Mouse (Mus musculus): Measurements from ENCODE around the gene Gabarapl2.
A peak's percentile ranks its signal among the peaks of the same experiment; 100 is the strongest.

The Gabarapl2 gene

DNA sequence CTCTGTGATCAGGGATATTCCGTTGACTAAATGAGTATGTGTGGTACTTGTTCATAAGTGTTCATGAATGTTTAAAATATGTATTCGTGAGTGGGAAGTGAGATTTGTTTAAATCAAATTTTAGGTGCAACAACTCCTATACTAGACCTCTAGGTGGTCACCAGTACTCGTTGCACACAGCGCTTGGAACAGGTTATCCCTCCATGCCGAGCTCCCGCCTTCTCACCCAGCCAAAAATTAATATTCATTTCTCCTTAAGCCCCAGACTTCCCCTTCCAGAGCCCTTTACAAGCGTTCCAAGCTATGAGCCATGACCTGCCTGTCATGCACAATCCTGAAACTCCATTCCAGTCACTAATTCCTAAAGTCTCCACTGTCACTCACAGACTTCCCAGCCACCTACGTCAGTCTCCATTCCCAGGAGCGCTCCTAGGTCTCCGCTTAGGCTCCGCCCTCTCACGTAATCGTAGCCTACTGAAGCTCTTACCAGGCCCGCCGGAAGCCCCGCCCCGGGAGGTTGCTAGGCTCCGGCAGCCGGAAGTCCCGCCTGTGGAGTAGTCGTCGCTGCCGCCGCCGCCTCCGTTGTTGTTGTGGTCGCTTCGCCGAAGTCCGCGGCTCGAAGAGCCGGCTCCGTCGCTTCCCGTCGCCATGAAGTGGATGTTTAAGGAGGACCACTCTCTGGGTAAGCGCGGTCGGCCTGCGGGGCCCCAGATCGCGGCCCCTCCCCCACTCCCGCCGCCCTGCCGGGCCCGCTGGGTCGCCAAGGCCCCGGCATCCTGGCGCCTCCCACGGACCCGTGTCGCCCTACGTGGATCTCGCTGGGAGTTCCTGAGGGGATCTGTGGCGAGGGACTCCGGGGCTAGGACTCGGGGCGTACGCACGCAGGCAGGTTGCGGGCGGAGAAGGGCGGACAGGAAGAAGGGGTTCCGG, at the start of gene Gabarapl2:
Gabarapl2 (plus strand) TSS at position 533 of the 930 bp plus-strand sequence.
- DNase-seq, result peak; percentile 98

DNA sequence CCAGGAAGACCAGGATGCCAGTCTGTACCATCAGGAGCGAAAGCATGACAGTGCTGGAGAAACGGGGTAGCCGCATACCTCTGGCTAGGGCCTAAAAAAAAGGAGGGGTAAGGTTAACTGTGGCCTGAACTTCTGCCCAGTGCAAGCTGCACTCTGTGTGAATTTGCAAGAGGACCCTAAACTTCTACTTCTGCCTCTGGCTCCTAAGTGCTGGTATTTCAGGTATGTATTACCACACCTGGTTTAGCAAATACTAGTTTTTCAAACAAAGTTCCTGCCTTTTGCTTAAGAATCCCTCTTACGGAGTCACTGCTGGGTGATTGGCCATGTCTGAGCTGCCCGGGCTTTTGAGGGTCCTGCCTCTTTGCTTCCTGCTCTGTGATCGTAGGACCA, 49.6 kb upstream of the Gabarapl2 start:
- DNase-seq, result no peak

DNA sequence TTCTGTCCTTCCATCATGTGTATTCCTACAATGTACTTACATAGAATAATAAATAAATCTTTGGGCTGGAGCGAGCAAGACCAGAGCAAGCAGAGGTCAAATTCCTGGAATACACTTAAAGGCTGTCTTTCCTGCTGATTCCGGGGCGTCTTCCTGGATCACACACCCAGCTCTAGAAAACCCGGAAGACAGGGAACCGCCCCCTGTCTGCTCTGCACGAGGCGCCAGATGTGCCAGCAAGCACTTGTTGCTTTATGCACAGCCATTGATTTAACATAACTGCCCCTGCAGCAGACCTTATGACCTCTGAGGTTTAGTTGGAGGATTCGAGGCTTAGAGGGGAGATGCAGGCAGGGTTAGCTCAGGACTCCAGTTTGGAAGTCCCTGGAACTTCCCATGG, 48.5 kb upstream of the Gabarapl2 start:
- DNase-seq, result no peak

DNA sequence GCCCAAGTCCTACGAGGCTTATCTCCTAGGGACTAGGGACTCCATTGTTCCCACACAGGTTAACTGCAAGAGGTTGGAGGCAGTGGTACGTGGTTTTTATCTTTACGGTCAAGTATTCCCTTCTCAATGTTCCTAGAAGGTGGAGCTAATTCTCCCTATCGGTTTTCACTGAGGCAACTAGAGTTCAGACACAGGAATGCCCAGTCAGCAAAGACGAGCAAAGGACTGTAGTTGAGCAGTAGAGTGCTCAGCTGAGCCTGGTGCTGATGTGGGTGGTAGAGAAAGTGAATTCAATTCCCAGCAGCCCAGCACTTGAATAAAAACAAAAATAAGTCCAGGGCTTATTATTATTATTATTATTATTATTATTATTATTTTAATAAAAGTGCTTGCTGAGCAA, 47.9 kb upstream of the Gabarapl2 start:
- DNase-seq, result no peak

DNA sequence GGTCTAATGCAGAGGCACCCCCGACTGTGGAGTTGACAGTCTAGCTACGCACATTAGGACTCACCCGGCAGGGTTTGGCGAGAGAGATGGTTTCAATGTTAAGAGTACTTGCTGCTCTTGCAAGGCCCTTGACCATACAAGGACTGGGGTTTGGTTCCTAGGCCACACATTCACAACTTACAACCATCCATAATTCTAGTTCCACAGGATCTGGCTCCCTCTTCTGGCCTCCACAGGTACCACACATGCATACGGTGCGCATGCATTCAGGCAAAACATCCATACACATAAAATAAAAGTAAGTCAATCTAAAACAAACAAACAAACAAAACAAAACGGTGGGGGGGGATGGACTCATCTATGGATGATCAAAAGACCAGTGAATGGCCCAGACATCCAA, 45.5 kb upstream of the Gabarapl2 start:
- DNase-seq, result no peak

DNA sequence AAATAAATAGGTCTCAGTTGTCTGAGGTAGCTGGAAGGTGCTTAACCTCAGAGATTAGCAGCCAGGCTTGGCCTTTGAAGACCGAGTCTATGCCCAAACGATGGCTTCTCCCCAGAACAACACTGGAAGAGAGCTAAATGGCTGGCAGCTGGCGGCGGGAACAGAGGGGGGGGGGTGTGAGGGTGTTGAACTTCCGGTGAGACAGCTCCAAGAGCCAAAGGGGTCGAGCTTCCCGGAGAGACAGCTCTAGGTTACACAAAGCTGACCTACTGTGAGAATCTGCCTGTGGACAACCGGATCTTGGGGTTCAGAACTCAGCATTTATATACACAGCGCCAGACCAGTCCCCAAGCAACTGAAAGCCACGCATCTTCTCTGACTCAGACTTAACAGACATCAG, 41.9 kb upstream of the Gabarapl2 start:
- no peak for DNase-seq

DNA sequence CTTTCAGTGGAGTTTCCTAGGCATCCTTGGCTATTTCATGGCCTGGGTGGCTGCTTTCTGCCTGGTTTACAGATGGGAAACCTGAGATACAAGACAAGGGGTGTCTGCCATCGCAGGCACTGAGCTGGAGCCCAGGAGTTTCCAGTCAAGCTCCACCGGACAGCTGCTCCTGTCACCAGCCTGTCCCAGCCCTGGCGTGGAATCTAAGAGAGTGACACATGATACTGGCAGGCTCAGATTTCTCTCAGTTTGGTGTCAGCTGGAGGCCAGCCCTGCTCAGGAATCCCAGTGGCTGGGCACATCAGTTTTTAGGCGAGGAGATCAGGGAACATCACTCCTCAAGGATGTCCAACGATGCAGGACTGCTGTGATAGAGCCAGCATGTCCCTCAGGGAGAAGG, 38.4 kb upstream of the Gabarapl2 start:
- no peak for DNase-seq

DNA sequence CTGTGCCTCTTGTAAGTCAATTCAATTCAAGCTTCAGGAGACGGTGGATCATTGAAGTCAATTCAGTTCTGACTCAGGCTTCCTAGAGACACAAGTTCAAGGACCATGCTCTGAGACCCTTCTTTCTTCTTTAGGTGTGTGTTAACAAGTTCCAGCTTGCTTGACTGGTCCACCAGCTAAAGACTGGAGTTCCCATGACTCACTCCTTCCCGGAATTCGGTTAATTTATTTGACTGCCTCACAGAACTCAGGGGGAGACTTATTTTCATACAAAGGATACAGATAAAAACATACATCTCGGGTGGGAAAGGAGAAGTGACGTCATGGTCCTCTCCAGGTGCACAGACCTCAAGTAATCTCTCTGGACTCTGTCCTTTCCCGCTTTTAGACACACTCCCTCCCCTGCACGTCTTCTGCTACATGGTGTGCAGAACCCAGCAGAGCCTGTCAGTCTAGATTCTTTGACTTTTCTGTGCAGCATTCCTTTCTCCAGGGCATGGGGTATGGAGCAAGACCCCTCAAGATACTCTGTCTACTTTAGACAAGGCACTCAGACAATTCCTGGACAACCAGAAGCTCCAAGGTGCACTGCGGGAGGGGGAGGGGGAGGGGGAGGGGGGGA, 34.9 kb upstream of the Gabarapl2 start:
- DNase-seq, result no peak

DNA sequence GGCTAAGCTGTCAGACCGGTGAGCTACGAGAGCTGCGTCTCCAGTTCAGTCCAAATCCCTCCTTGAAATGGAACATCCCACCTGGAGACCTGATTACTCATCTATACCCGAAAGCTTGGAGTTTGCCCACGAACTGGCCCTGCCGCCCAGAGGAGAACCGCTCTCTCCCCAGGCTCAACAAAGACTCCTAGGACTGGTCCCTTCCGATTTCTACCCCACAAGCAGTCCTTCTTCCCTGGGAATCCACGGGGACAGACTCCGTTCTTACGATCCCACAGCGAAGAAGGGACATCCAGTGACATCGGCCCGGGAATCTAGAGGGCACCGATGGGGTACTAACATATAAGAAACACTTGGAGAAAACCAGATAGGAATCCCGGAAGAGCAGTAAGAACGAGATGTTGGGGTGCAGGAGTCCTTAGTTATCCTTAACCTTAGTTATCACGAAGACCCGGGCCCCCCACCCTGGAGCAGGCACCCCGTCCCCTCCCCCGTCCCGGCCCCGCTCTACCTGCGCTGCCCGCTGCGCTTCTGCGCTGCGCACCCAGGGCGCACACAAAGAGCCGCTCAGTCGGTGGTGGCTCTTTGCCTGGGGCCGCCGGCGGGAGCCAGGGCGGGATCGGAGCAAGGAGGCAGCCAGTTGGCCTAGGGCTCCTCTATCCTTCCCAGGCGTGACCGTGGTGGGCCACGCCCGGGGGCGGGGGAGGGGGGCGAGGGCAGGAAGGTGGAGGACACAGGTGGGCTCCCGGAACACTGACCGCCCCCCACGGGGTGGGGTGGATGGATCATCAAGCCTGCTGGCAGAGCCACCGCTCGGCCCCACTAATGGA, 30.7 kb upstream of the Gabarapl2 start, which contains the start of gene Chst5:
Chst5 (minus strand) TSS at position 827 of the 830 bp plus-strand sequence.
- no peak for DNase-seq

DNA sequence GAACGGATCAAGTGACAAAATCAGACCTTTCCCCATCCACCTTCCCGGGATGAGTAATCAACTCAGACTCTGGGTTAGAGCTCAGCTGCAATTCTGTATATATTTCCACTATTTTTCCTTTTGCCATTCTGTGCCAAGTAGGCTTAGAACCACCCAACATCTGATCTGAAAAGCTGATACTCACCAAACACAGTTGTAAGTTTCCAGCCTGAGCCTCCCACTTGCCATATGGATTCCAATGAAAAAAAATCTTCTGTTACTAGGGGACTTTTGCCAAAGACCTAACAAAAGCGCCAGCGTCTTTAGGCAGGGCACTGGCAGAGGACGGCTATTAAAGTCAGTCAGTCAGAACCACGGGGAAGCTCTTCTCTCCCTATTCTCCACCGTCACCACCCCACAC, 28.9 kb upstream of the Gabarapl2 start:
- DNase-seq, result no peak

DNA sequence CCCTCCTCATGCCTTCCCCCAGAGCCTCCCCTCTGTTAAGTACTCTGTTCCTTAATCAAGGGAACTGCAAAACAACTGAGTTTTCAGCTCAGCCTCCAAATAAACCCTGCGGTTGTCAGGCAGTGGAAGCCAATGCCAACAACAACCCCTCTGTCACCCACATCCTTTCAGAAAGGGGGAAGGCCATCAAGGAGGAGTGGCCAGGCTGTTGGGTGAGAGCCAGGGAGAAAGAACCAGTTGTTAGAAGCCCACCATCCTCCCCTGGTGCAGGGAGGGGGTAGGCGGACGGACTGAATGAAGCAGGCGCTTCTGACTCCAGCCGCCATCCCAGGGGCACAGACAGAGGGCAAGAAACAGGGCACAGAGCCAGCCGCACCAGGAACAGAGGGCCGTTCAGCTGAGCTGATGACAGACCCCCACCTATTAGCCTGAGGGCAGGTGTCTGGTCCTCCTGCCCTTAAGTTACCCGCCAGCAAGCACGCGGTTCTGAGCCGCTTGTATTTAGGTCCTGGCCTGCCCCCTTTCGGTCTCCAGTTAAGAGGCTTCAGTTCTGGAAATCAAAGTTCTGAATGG, 27.6 kb upstream of the Gabarapl2 start:
- no peak for DNase-seq

DNA sequence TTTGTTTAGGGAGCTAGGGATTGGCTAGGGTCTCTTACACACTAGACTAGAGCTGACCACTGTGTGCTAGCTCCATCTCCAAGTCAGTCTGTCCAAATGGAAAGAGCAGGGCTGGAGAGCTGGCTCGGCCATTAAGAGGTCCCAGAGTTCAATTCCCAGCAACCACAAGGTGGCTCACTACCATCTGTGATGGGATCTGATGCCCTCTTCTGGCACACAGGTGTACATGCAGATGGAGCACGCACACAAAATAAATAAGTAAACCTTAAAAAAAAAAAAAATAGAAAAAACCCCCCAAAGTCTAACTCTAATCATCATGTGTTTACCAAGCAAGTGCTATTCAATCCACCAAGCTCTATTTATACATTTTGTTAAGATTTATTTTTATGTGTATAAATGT, 20.8 kb upstream of the Gabarapl2 start:
- DNase-seq, result no peak

DNA sequence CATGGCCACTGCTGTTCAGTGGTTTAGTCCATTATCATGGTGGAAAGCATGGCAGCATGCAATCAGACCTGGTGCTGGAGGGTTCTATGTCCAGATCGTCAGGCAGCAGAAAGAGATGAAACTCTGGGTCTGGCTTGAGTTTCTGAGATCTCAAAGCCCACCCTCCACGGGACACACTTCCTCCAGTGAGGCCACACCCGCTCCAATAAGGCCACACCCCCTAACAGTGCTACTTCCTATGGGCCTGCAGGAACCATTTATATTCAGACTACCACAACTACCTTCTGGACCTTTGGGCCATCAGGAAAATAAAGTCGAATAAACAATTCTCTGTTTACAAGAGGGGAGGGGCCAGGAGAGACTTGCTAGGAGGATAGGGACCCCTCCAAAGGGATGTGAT, 19.5 kb upstream of the Gabarapl2 start:
- no peak for DNase-seq

DNA sequence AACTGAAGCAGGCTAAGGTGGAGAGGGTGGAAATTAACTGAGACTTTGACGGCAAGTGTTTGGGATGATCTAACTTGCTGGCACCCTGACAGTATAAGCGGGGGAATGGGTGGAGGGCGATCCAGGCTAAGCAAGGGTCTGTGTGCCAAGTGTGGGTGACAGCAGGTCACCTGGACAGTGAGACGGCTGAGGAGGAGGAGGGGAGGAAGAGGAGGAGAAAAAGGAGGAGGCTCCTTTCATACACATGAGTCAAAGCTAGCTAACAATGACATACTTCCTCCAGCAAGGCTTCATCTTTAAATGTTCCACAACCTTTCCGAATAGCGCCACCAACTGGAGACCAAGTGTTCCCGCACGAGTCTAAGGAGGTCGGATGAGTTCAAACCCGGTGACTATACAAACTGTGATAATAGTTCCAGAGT, 17.1 kb upstream of the Gabarapl2 start:
- peak; percentile 33 to 39 for DNase-seq

DNA sequence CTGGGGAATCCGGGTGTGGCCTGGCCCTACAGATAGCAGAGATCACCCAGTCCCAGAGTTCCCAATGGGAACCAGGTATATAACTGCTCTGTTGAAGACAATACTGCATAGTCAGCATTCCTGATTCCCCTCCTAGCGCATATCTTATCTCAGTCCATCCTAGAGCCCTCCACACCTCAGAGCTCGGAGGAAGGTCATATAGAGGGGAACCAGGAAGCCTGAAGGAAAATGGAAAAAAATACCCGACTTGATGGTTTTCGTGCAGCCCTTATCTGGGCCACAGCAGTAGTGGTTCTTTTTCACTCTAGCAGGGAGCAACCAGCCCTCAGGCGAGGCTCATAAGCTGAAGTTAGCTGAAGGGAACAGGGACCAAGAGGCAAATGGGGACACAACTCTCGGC, 15.5 kb upstream of the Gabarapl2 start:
- no peak for DNase-seq

DNA sequence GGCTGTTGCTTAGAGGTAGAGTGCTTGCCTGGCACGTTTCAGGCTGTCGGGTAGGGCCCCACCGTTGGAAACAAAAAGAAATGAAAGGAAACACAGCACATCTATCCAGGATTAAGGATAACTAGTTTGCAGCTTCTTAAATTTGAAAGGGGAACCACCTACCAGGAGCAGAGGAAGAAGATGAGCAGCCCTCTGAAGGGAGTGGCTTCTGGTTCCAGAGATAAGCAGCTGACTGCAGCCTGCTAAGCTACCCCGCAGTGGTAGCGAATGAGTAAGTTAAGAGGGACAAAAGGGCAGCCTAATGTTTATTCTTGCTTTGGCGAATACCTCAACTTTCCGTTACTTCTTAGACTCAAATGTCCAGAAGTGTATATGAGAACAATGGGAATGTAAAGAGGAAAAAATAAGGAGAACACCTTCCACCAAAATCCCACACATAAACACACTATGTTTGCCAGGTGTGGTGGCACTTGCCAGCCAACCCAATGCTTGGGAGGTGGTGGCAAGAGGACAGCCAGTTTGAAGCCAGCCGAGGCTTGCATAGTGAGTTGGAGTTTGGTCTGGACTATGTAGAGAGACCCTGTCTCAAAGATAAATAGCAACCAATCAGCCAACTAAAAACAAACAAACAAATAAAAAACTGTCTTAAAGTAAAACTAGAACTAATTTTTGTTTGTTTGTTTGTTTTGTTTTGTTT, 10.7 kb upstream of the Gabarapl2 start:
- DNase-seq, result no peak

DNA sequence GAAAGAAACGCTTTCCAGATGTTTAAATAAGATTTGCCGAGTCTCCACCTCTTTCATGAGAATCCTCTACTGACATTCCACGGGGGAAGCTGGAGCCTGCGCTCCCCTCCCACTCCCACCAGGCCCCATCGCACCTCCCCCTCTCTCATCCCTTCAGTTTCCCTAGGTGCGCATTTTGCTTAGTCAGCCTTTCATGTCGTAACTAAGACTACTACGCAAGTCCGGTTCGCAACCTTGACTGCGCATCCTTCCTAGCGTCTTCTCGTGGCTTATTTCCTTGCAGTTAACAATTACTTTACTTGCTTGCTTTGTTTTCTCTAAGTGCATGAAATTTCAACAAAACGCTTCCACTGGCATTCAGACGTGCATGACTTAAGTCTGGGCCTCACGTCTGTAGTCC, 8.8 kb upstream of the Gabarapl2 start:
- DNase-seq, result no peak

DNA sequence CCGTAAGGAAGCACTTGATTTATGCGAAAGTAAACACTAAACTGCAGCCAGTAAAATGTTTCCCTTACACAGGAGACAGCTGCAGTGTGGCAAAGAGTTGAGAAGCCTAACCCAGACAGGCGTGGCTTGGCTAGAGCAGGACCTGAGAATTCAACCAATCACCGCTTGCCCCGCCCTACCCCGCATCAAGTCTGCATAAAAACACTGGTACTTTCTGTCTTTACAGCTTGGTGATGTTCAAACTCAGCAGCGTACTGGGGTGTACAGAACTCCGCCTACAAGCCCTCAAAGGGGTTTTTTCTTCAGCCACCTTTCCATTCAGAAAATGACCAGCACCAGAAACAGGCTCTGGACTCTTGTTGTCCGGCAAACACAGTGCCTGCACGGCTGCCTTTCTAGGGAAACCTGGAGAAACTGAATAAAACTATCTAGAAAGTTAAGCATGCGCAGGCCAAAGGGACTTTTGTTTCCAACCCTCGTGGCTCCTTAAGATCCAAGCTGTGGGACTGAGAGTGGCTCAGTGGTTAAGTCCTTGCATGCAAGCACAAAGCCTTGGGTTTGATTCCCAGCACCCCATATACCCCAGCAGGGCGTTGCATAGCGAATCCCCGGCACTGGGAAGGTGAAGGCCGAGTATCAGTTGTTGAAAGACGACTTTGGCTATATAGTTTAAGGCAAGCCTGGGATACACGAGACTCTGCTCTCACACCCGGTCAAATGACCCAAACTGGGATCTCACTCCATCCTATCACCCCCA, 7.7 kb upstream of the Gabarapl2 start:
- peak; percentile 78 for DNase-seq

DNA sequence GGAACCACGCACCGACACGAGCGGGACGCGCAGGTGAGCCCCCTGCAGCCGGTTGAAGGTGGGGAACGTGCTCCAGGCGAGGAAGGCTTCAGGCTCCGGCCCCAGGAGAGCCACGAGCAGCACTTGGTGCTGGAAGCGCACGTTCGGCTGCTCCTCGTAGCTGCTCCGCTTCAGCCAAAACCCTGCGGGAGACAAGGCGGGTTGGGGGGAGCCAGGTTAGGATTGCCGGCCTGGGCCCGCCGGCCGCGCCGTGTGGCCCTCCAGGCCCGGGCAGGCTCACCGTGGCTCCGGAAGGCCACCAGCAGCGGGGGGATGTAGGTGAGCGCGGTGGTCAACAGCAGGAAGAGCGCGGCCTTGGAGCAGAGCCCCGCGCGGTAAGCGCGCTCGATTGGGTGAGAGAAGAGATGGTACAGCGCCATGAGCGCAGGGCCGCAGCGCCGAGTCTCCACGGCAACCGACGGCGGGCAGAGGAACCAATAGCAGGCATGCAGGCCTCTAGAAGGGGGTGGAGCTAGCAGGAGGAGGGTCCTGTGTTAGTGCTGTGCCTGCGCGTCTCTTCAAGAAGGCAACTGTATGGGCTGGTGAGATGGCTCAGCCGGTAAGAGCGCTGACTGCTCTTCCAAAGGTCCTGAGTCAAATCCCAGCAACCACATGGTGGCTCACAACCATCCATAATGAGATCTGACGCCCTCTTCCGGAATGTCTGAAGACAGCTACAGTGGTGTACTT, 7.0 kb upstream of the Gabarapl2 start, which contains the start of gene Tmem231:
Tmem231 (minus strand) TSS at position 534 of the 729 bp plus-strand sequence.
- DNase-seq, result peak; percentile 91

DNA sequence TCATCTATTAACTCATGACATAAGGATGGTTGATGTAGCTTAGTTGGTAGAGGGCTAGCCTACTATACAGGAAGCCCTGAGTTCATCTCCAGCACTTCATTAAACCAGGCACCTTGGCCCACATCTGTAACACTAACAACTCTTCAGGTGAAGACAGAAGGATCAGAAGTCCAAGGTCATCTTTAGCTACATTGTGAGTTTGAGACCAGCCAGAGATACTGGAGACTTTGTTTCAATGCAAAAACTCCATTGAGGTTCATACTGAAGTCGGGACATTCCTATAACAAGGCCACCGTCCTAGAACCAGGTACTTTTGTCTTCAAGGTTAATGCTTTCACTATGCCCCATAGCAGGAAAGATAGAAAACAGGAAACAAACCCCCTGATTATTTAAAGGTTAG, 6.3 kb upstream of the Gabarapl2 start:
- DNase-seq, result no peak

DNA sequence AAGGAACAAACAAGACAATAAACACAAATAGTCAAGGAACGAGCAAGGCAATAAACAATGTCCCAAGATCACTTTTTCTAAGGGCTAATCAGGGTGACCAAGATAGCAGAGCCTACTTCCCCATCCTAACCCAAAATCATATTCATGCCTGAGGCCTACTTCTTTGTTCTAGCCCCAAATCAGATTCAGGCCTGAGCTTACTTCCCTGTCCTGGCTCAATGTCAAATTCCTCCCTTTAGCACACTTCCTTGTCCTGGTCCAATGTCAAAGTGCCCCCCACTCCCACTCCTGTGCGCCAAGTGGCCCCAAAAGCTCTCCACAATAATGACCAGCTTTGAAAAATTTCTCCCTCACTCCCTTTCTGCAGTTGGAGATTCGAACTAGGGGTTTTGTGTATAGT, 3.3 kb upstream of the Gabarapl2 start:
- no peak for DNase-seq
